Mouse (Mus musculus) forebrain, postnatal 0 days (tissue): ENCODE results near the gene Stk32c. TPM values are rescaled to one million over a fixed set of nuclear protein-coding genes. Genes with fewer than 3 reads are reported as not detected.

Experiments used
- ATAC-seq: fragments of 200-750 bp; cut with Nextera tagmentation; 2 replicates; pipeline ENCODE4 v1.8.0; 2017; ENCODE audit warnings: mild to moderate bottlenecking, moderate library complexity
- DNase-seq: peaks from one replicate; pipeline ENCODE4 v3.0.0-alpha.2; 2015
- H3K27ac ChIP-seq: fragments of 300-500 bp; sonication (generic); 2 replicates; pipeline ENCODE4 v1.5.1; 2014; ENCODE audit warnings: low read depth, mild to moderate bottlenecking, antibody characterized with exemption, low read length, moderate library complexity, mixed read lengths
- H3K27me3 ChIP-seq: fragments of 300-500 bp; sonication (generic); 2 replicates; pipeline ENCODE4 v1.6.1; 2014; ENCODE audit warnings: mild to moderate bottlenecking, low read length, mixed read lengths; ENCODE audit not compliant: insufficient read depth
- H3K36me3 ChIP-seq: fragments of 300-500 bp; sonication (generic); 2 replicates; pipeline ENCODE4 v1.6.1; 2014; ENCODE audit warnings: mild to moderate bottlenecking, moderate library complexity; ENCODE audit not compliant: insufficient read depth
- H3K4me1 ChIP-seq: fragments of 300-500 bp; sonication (generic); 2 replicates; pipeline ENCODE4 v1.6.1; 2014; ENCODE audit warnings: antibody characterized with exemption; ENCODE audit not compliant: insufficient read depth
- H3K4me2 ChIP-seq: fragments of 300-500 bp; sonication (generic); 2 replicates; pipeline ENCODE4 v1.6.1; 2014; ENCODE audit warnings: low read depth, mild to moderate bottlenecking, moderate library complexity
- H3K4me3 ChIP-seq: fragments of 300-500 bp; sonication (generic); 2 replicates; pipeline ENCODE4 v1.5.1; 2014; ENCODE audit warnings: low read depth, low read length, mixed read lengths
- H3K9ac ChIP-seq: fragments of 300-500 bp; sonication (generic); 2 replicates; pipeline ENCODE4 v1.6.1; 2014; ENCODE audit warnings: mild to moderate bottlenecking
- H3K9me3 ChIP-seq: fragments of 300-500 bp; sonication (generic); 2 replicates; pipeline ENCODE4 v1.6.1; 2016; ENCODE audit warnings: low read length
- CTCF ChIP-seq: sonication (generic); IDR thresholded peaks from 2 replicates; pipeline ENCODE4 v1.5.1; 2016; ENCODE audit warnings: antibody characterized with exemption, control low read depth, low read depth
- WGBS: fragments of 180-500 bp; shearing (Covaris S2); extraction: QIAGEN DNeasy Blood & Tissue Kit; methylation state at CpG from one replicate; pipeline ENCODE4 v1.1.7; 2014; 5-methylcytosine and 5-hydroxymethylcytosine counted together
- polyA plus RNA-seq: library from polyadenylated mRNA; unstranded; fragments of >200 nt; fragmentation: Nextera tagmentation; extraction: Ambion mirVana; gene quantifications from 2 replicates; pipeline ENCODE4 v1.2.1, GENCODE M21; 2015
- total RNA-seq: library from RNA; depleted of rRNA; stranded (reverse); fragments of >200 nt; gene quantifications from 2 replicates; pipeline ENCODE4 v1.2.3, GENCODE M21; 2014

Stk32c gene
- total and polyA plus RNA-seq, 2 experiments from 2014 or later: 2.8 to 30.7 TPM

- TF ChIP-seq CTCF: no peak
- H3K27me3 ChIP-seq: no peaks in the 10 kb centered on the region
- H3K27ac ChIP-seq: no peak overlapping the region
- no peaks in the 10 kb centered on the region for H3K9me3 ChIP-seq
- ATAC-seq (no peak), DNase-seq (no peak)
- no peak overlapping the region for H3K4me3 ChIP-seq
- H3K9ac ChIP-seq: no peak overlapping the region
- H3K4me1 ChIP-seq: no peaks in the 10 kb centered on the region
- H3K36me3 ChIP-seq: no peaks in the 10 kb centered on the region
- 83% methylated on average over 6 of the region's 6 CpGs for WGBS
- H3K4me2 ChIP-seq: no peak overlapping the region
Observed at GRCm38 (mm10) chr7:139228447-139229171, 15.5 kb upstream of the Stk32c start.

DNA sequence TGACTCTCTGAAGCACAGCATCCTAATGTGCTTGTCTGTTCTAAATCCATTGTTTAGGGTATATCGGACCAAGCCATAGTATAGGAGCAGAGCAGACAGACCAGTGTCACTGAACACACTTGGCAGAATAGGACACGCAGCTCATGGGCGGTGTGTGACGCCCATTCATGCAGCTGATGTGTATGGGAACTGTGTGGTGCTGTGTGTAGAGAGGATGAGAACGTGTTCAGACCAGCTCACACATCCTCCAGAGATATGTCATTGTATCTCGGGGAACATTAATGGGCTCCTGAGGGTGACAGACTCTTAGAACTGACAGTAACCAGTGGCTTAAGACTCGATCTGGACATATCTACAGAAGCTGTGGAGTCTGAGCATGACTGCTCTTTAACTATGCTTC, 13.3 kb upstream of the Stk32c start:
- H3K9ac ChIP-seq: no peak overlapping the region
- no peak overlapping the region for H3K4me3 ChIP-seq
- no peak for TF ChIP-seq CTCF
- DNase-seq: no peak
- H3K27me3 ChIP-seq: no peaks in the 10 kb centered on the region
- 85% methylated on average over 7 of the region's 7 CpGs for whole genome bisulfite sequencing
- no peaks in the 10 kb centered on the region for H3K4me1 ChIP-seq
- ATAC-seq: no peak
- H3K4me2 ChIP-seq: no peak overlapping the region
- H3K9me3 ChIP-seq: no peaks in the 10 kb centered on the region
- no peaks in the 10 kb centered on the region for H3K36me3 ChIP-seq
- H3K27ac ChIP-seq: no peak overlapping the region

GRCm38 (mm10) chr7:139224725-139225124, 11.6 kb upstream of the Stk32c start:
- no peak overlapping the region for H3K9ac ChIP-seq
- H3K4me1 ChIP-seq: no peaks in the 10 kb centered on the region
- H3K27me3 ChIP-seq: no peaks in the 10 kb centered on the region
- ATAC-seq: no peak
- no peak overlapping the region for H3K27ac ChIP-seq
- 85% methylated on average over 8 of the region's 8 CpGs for WGBS
- H3K4me3 ChIP-seq: no peak overlapping the region
- H3K36me3 ChIP-seq: no peaks in the 10 kb centered on the region
- no peak overlapping the region for H3K4me2 ChIP-seq
- DNase-seq: no peak
- no peaks in the 10 kb centered on the region for H3K9me3 ChIP-seq
- TF ChIP-seq CTCF: no peak

DNA sequence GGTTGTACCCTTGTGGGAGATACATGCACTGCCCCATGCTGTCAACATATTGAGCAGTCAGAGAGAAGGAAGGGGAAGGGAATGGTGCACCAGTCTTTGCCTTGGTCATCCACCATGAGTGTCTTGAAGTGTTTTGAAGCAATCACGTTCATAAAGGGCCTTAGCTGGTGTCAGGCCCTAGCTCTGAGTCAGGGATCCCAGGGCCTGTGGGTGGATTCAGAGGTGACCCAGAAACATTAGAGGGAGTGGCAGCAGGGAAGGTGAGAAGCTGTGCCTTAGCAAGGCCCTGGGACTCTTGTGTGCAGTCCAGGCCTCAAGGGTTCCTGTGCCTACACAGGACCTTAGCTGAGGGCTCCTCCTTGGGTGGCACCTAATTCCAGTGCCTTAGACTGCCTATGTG, 11.0 kb upstream of the Stk32c start:
- no peak overlapping the region for H3K4me3 ChIP-seq
- no peak overlapping the region for H3K4me2 ChIP-seq
- DNase-seq: no peak
- no peak overlapping the region for H3K9ac ChIP-seq
- TF ChIP-seq CTCF: no peak
- no peaks in the 10 kb centered on the region for H3K36me3 ChIP-seq
- H3K27me3 ChIP-seq: no peaks in the 10 kb centered on the region
- H3K27ac ChIP-seq: no peak overlapping the region
- H3K9me3 ChIP-seq: no peaks in the 10 kb centered on the region
- 81% methylated on average over 1 of the region's 1 CpGs for WGBS
- no peaks in the 10 kb centered on the region for H3K4me1 ChIP-seq
- ATAC-seq: no peak

DNA sequence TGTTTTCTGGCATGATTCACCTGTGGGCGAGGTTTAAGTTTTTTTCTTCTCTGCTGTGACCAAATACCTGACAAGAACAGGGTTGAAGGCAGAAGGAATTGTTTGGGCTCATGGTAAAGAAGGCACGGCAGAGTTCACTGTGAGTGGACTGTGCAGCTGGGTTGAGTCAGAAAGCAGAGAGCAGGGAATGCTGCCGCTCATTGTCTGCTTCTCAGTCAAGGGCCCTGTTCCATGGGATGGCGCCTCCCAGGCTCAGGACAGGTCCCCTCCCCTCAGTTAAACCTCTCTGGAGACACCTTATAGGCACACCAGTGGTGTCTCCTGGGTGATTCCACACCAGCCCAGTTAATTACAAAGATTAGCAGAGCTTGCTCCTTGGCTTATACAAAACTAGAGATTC, 9.2 kb upstream of the Stk32c start:
- no peak overlapping the region for H3K9ac ChIP-seq

GRCm38 (mm10) chr7:139221856-139222255, 8.7 kb upstream of the Stk32c start:
- Histone ChIP-seq H3K4me3 (no peak overlapping the region), H3K4me2 (no peak overlapping the region), H3K4me1 (no peaks in the 10 kb centered on the region), H3K27ac (no peak overlapping the region), H3K9me3 (no peaks in the 10 kb centered on the region), H3K9ac (no peak overlapping the region), H3K27me3 (no peaks in the 10 kb centered on the region), H3K36me3 (no peaks in the 10 kb centered on the region)
- DNase-seq (no peak), ATAC-seq (no peak)
- WGBS: 52% methylated on average over 2 of the region's 2 CpGs
- TF ChIP-seq CTCF: no peak

More for the DNA sequence above, 9.2 kb upstream of the Stk32c start:
- Histone ChIP-seq H3K27me3 (no peaks in the 10 kb centered on the region), H3K4me1 (no peaks in the 10 kb centered on the region), H3K36me3 (no peaks in the 10 kb centered on the region), H3K9me3 (no peaks in the 10 kb centered on the region), H3K27ac (no peak overlapping the region), H3K4me3 (no peak overlapping the region), H3K4me2 (no peak overlapping the region)
- no peak for TF ChIP-seq CTCF
- DNase-seq (no peak), ATAC-seq (no peak)
- WGBS: 78% methylated on average over 4 of the region's 4 CpGs

DNA sequence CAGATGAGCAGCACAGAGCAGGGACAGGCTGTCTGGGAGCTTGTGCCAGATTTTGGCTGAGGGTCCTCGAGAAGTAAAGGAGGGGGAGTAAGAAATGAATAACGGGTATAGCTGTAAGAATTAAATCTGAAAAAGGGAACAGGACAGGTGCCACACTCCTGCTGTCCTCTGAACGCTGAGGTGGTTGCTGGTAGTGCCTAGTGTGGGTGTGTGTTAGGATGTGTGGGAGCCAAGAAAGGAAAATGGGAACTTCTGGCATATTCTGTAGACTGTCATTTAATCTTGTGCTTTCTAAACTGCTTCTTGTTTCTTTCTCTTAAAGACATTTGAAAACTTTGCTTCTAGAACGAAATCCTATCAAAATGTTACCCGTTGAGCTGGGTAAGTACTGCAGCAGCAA, 8.0 kb upstream of the Stk32c start:
- no peaks in the 10 kb centered on the region for H3K27me3 ChIP-seq
- TF ChIP-seq CTCF: no peak
- no peak overlapping the region for H3K4me3 ChIP-seq
- H3K9me3 ChIP-seq: no peaks in the 10 kb centered on the region
- H3K4me2 ChIP-seq: no peak overlapping the region
- no peaks in the 10 kb centered on the region for H3K4me1 ChIP-seq
- no peaks in the 10 kb centered on the region for H3K36me3 ChIP-seq
- DNase-seq (no peak), ATAC-seq (no peak)
- no peak overlapping the region for H3K27ac ChIP-seq
- WGBS: 69% methylated on average over 5 of the region's 5 CpGs
- no peak overlapping the region for H3K9ac ChIP-seq
